Mouse (Mus musculus) heart, embryonic 13.5 days (tissue): ENCODE measurements around the gene Ccdc170. TPM values are rescaled to one million over a fixed set of nuclear protein-coding genes. Genes with fewer than 3 reads are reported as not detected.

Experiments
- ATAC-seq: fragments of 200-750 bp; cut with Nextera tagmentation; 2 replicates; pipeline ENCODE4 v1.8.0; 2017; ENCODE audit warnings: moderate TSS enrichment; ENCODE audit not compliant: insufficient number of reproducible peaks, low FRiP score, low TSS enrichment; ENCODE audit errors: extremely low read depth
- H3K27ac ChIP-seq: fragments of 300-500 bp; sonication (generic); replicated peaks from 2 replicates; pipeline ENCODE4 v1.5.1; 2015; ENCODE audit warnings: moderate library complexity, mild to moderate bottlenecking, inconsistent platforms
- H3K27me3 ChIP-seq: fragments of 300-500 bp; sonication (generic); replicated peaks from 2 replicates; pipeline ENCODE4 v1.6.1; 2015; ENCODE audit warnings: mild to moderate bottlenecking, inconsistent platforms
- H3K36me3 ChIP-seq: fragments of 300-500 bp; sonication (generic); 2 replicates; pipeline ENCODE4 v1.6.1; 2015; ENCODE audit warnings: mild to moderate bottlenecking, inconsistent platforms
- H3K4me1 ChIP-seq: fragments of 300-500 bp; sonication (generic); 2 replicates; pipeline ENCODE4 v1.6.1; 2015; ENCODE audit warnings: inconsistent platforms
- H3K4me2 ChIP-seq: fragments of 300-500 bp; sonication (generic); 2 replicates; pipeline ENCODE4 v1.6.1; 2015; ENCODE audit warnings: inconsistent platforms, mild to moderate bottlenecking, moderate library complexity
- H3K4me3 ChIP-seq: fragments of 300-500 bp; sonication (generic); 2 replicates; pipeline ENCODE4 v1.5.1; 2015; ENCODE audit warnings: moderate library complexity, mild to moderate bottlenecking, inconsistent platforms
- H3K9ac ChIP-seq: fragments of 300-500 bp; sonication (generic); 2 replicates; pipeline ENCODE4 v1.6.1; 2015; ENCODE audit warnings: inconsistent platforms, mild to moderate bottlenecking, moderate library complexity
- H3K9me3 ChIP-seq: fragments of 300-500 bp; sonication (generic); 2 replicates; pipeline ENCODE4 v1.6.1; 2016; ENCODE audit warnings: inconsistent platforms
- WGBS: fragments of 180-500 bp; shearing (Covaris S2); methylation state at CpG from one replicate; pipeline ENCODE4 v1.1.7; 2015; ENCODE audit warnings: mixed read lengths; 5-methylcytosine and 5-hydroxymethylcytosine counted together
- polyA plus RNA-seq: library from polyadenylated mRNA; unstranded; fragments of >200 nt; fragmentation: Nextera tagmentation; extraction: Ambion mirVana; gene quantifications from 2 replicates; pipeline ENCODE4 v1.2.1, GENCODE M21; 2015

The Ccdc170 gene
- polyA plus RNA-seq, 1 experiment from 2014 or later: not detected

DNA sequence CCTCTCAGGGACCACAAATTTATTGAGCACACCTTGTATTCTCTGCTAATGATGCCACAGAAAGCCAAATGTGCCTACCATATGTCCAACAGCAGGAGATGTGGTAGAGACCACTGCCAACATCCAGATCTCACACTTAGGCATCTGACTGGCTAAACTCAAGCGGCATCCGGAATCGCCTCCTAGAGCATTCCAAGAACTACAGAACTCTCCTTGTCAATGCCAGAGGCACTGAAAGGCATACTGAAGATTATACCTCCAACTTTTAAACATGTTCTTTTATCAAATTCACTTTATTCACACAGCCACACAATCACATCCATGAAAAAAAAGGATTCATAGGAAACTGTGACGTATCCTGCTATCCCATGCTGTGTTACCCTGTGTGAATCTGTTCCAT is 88.5 kb downstream of the Ccdc170 start:
- no peaks in the 10 kb centered on the region for H3K9me3 ChIP-seq
- no peak overlapping the region for H3K4me2 ChIP-seq
- 83% methylated on average over 4 of the region's 4 CpGs for WGBS
- no peak for ATAC-seq
- H3K4me3 ChIP-seq: no peak overlapping the region
- no peak overlapping the region for H3K27ac ChIP-seq
- H3K9ac ChIP-seq: no peak overlapping the region
- H3K36me3 ChIP-seq: no peaks in the 10 kb centered on the region
- H3K27me3 ChIP-seq: no peaks in the 10 kb centered on the region
- H3K4me1 ChIP-seq: no peaks in the 10 kb centered on the region

DNA sequence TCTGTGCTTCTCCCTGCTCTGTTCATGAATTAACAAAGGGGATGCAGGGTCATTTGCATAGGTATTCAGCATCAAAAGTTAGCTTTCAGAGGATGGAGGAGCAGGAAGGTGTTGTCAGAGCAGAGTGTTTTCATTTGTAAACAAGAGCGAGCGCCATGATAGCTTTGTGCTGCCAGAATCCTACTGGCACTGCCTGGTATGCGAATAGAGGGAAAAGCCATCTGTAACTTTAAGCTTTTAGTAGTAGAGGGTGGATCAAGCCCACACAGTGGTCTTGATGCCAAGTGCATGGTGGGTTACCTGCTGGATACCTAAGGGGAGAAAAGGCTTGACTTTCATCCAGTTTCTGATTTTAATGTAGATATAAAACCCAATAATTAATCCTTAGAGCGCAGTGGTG is 89.0 kb downstream of the Ccdc170 start:
- Histone ChIP-seq H3K27ac (no peak overlapping the region), H3K27me3 (no peaks in the 10 kb centered on the region), H3K4me3 (no peak overlapping the region), H3K4me2 (no peak overlapping the region), H3K9me3 (no peaks in the 10 kb centered on the region), H3K36me3 (no peaks in the 10 kb centered on the region), H3K9ac (no peak overlapping the region), H3K4me1 (no peaks in the 10 kb centered on the region)
- no peak for ATAC-seq
- WGBS: 74% methylated on average over 4 of the region's 4 CpGs

DNA sequence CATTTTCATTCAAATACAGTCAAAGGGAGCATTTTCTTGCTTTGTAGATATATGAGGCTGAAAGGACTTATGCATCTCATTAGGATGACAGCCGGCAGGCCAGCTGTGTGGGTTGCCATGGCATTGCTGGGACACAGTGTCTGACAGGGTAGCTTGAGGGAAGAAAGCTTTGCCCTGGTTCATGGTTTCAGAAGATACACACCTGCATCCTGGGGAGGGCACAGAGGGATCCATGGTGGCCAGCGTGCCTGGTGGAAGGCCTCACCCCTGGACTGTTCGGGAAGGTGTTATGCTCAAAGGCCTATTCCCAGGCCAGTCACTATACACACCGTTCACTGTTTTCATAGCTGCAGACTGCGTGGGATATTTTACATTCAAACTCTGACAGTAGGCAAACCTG is 99.6 kb downstream of the Ccdc170 start:
- Histone ChIP-seq H3K9me3 (no peaks in the 10 kb centered on the region), H3K4me2 (no peak overlapping the region), H3K4me1 (no peaks in the 10 kb centered on the region), H3K9ac (no peak overlapping the region), H3K27me3 (no peaks in the 10 kb centered on the region), H3K4me3 (no peak overlapping the region), H3K27ac (no peak overlapping the region), H3K36me3 (no peaks in the 10 kb centered on the region)
- WGBS: 81% methylated on average over 5 of the region's 5 CpGs
- no peak for ATAC-seq

DNA sequence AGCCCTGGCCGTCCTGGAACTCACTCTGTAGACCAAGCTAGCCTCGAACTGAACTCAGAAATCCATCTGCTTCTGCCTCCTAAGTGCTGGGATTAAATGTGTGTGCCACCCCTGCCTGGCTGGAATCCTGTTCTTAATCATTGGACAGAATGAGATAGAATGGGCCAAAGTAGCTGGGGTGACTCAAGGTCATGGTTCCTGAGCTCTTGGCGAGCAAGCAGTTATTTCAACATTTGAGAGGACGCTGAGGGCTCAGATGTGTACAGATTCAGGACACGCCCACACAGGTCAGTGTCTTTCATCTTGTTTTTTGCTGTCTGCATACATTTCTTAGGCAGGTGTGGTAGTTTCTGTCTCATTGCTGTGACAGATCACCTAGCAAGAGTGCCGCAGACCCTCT is 104.4 kb downstream of the Ccdc170 start:
- Histone ChIP-seq H3K4me1 (no peaks in the 10 kb centered on the region), H3K9me3 (no peaks in the 10 kb centered on the region), H3K27me3 (no peaks in the 10 kb centered on the region), H3K4me2 (no peak overlapping the region), H3K27ac (no peak overlapping the region), H3K4me3 (no peak overlapping the region), H3K9ac (no peak overlapping the region), H3K36me3 (no peaks in the 10 kb centered on the region)
- no peak for ATAC-seq
- WGBS: 79% methylated on average over 6 of the region's 6 CpGs

DNA sequence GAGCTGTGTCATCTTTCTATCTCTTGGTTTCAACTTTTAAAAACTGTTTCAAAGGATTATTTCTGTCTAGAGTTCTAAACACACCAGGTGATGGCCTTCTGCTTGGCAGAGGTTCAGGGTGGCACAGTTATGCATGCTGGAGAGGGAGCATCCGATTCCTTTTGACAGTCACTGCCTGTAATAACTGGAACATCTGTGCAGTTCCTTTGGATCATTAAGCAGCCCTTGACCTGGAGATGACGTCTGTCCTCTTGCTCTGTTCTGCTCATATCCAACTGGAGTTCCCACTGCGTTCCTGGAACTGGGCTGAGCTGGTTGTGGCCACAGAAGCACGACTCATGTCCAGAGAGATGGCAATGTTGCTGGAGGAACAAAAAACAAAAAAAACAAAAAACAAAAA is 107.3 kb downstream of the Ccdc170 start:
- Histone ChIP-seq H3K4me3 (no peak overlapping the region), H3K4me2 (no peak overlapping the region), H3K4me1 (no peaks in the 10 kb centered on the region), H3K9ac (no peak overlapping the region), H3K27ac (no peak overlapping the region), H3K36me3 (no peaks in the 10 kb centered on the region), H3K27me3 (no peaks in the 10 kb centered on the region), H3K9me3 (no peaks in the 10 kb centered on the region)
- no peak for ATAC-seq
- WGBS: 82% methylated on average over 4 of the region's 4 CpGs

DNA sequence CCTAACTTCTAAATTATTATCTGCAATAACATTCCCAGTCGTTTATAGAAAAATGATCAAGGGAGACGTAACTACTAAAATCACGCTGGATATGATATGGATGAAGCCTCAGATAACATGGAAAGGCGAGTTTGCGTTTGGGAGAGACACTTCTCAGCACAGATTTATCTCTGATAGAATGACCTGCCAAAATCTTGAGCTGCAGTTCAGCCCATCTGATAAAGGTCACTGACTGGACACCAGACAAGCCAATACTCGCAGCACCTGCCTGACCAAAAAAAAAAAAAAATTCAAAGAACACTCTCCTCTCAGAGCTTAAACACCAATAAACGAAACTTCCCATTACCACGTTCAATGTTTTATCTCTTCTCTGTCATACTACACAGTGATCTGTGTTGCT is 108.7 kb downstream of the Ccdc170 start:
- H3K27ac ChIP-seq: no peak overlapping the region
- ATAC-seq: no peak
- no peaks in the 10 kb centered on the region for H3K4me1 ChIP-seq
- H3K36me3 ChIP-seq: no peaks in the 10 kb centered on the region
- H3K4me3 ChIP-seq: no peak overlapping the region
- no peak overlapping the region for H3K9ac ChIP-seq
- WGBS: 65% methylated on average over 8 of the region's 8 CpGs
- H3K9me3 ChIP-seq: no peaks in the 10 kb centered on the region
- H3K4me2 ChIP-seq: no peak overlapping the region
- H3K27me3 ChIP-seq: no peaks in the 10 kb centered on the region

DNA sequence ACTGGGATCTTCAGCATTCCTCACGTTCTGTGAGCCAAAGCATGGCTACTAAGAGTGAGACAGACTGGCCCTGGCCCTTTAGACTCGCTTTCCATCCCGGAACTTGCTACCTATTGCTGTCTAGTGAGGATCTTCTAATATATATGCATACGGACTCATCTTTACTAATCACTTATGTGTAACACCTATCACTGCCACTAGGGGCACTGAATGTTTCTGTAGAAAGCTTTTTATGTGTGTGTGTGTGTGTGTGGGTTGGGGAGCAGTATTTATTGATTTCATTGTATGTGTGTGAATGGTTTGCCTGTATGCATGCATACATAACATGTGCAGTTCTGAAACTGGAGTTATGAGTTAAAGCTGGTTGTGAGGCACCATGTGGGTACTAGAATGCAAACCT is 111.5 kb downstream of the Ccdc170 start:
- Histone ChIP-seq H3K27ac (no peak overlapping the region), H3K4me2 (no peak overlapping the region), H3K9ac (no peak overlapping the region), H3K27me3 (no peaks in the 10 kb centered on the region), H3K9me3 (no peaks in the 10 kb centered on the region), H3K4me1 (no peaks in the 10 kb centered on the region), H3K36me3 (no peaks in the 10 kb centered on the region), H3K4me3 (no peak overlapping the region)
- no peak for ATAC-seq
- 62% methylated on average over 4 of the region's 4 CpGs for WGBS

DNA sequence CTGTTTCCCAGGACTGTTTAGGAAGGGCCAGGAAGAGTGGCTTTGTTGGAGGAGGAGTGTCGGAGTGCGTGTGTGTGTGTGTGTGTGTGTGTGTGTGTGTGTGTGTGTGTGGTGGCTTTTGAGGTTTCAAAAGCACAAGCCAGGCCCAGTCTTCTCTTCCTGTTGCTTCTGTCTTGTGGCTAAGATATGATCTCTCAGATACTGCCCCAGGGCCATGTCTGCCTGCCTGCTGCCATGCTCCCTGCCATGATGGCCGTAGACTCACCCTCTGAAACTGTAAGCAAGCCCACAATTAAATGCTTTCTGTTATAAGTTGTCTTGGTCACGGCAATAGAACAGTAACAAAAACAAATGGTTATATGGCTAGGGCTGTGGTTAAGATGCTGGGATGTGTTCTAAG is 114.9 kb downstream of the Ccdc170 start:
- no peak overlapping the region for H3K27ac ChIP-seq
- 87% methylated on average over 4 of the region's 4 CpGs for WGBS
- H3K27me3 ChIP-seq: no peaks in the 10 kb centered on the region
- H3K9ac ChIP-seq: no peak overlapping the region
- H3K9me3 ChIP-seq: no peaks in the 10 kb centered on the region
- H3K4me3 ChIP-seq: no peak overlapping the region
- H3K36me3 ChIP-seq: no peaks in the 10 kb centered on the region
- H3K4me2 ChIP-seq: no peak overlapping the region
- no peaks in the 10 kb centered on the region for H3K4me1 ChIP-seq
- ATAC-seq: no peak

DNA sequence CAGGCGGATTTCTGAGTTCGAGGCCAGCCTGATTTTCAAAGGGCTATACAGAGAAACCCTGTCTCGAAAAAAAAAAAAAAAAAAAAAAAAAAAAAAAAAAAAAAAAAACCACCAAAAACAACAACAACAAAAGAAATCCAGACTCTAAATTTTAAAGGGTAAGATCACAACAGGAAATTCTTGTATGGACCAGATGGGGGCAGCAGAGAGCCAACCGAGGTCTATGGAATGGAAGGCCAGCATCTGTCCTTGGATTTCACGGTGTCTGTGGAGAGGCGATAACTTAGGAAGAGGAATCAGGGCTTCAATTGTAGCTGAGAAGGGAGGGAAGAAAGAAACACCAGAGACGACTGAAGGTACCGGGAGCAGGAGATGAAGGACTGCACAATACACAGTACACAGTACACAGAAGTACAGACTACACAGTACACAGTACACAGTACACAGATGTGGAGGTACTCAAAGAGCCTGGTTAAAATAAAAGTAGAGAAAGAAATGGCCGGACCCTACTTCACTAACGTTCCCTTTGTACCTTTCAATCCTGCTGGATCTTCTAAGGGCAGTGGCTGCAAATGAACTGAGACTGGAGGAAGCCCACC is 116.0 kb downstream of the Ccdc170 start:
- no peaks in the 10 kb centered on the region for H3K36me3 ChIP-seq
- ATAC-seq: no peak
- H3K4me3 ChIP-seq: no peak overlapping the region
- H3K9me3 ChIP-seq: no peaks in the 10 kb centered on the region
- 57% methylated on average over 10 of the region's 10 CpGs for WGBS
- H3K27me3 ChIP-seq: no peaks in the 10 kb centered on the region
- H3K4me2 ChIP-seq: no peak overlapping the region
- no peak overlapping the region for H3K27ac ChIP-seq
- no peak overlapping the region for H3K9ac ChIP-seq
- no peaks in the 10 kb centered on the region for H3K4me1 ChIP-seq

DNA sequence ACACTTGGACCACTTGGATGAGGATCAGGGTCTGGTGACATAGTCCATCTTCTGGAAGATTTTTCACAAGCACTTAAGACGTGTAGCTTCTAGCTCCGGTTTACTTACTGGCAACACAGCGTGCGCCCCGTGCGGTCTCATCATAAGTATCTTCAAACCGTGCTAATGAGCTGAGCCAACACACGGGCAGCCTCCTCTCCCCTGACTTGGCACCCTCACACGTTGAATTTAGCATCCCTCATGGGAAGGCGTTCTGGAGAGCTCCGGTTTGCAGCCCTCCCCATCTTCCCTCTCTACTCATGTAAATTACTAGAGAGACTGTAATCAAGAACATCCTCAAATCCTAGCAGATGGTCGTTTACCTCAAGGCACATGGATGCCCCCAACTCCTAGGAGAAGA is 116.6 kb downstream of the Ccdc170 start:
- Histone ChIP-seq H3K27me3 (no peaks in the 10 kb centered on the region), H3K9ac (no peak overlapping the region), H3K27ac (no peak overlapping the region), H3K4me1 (no peaks in the 10 kb centered on the region), H3K4me2 (no peak overlapping the region), H3K36me3 (no peaks in the 10 kb centered on the region), H3K9me3 (no peaks in the 10 kb centered on the region), H3K4me3 (no peak overlapping the region)
- WGBS: 77% methylated on average over 12 of the region's 12 CpGs
- ATAC-seq: no peak

DNA sequence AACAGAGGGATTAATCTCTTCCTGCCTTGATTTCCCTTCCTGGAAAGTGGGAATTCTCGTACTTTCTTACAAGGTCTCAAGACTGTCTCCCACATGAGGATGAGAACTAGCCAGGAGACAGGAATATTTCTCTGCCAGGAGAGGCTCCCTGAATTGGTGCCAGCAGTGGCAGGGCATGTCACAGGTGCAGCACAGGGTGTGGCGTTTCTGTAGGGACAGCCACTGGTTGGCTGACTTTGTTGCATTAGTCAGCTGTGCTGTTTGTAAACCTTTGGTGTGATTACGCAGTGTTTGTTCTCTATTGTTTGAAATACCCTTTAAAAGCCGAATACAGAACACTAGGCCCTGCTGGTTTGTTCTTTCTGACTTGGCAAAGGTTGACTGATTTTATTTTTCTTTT is 117.3 kb downstream of the Ccdc170 start:
- no peak overlapping the region for H3K27ac ChIP-seq

DNA sequence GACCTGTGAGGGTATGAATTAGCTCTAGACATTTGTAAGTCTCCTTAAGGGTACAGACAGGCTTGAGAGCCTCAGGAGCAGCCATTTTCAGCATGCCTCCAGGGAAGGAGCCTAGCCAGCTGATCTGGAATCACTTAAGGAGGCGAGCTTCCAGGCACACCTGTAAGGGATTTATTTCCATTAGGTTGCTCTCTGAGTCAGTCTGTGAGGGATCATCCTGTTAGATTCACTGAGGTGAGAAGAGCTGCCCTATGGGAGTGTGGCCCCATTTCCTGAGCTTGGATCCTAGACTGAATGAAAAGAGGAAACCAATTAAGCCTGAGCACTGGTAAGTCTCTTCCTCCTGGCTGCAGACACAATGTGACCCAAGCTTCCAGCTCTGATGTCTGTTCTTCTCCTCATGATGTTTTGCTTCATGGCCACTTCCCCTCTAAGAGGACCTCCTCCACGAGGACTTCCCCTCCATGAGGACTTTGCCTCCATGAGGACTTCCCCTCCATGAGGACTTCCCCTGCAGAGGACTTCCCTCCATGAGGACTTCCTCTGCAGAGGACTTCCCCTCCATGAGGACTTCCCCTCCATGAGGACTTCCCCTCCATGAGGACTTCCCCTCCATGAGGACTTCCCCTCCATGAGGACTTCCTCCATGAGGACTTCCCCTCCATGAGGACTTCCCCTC is 118.6 kb downstream of the Ccdc170 start:
- Histone ChIP-seq H3K9ac (no peak overlapping the region), H3K4me1 (no peaks in the 10 kb centered on the region), H3K9me3 (no peaks in the 10 kb centered on the region), H3K27ac (no peak overlapping the region), H3K36me3 (no peaks in the 10 kb centered on the region), H3K27me3 (no peaks in the 10 kb centered on the region), H3K4me2 (no peak overlapping the region), H3K4me3 (no peak overlapping the region)
- no peak for ATAC-seq
- WGBS: 44% methylated on average over 2 of the region's 2 CpGs

More for the DNA sequence above, 117.3 kb downstream of the Ccdc170 start:
- Histone ChIP-seq H3K4me2 (no peak overlapping the region), H3K36me3 (no peaks in the 10 kb centered on the region), H3K4me3 (no peak overlapping the region), H3K9me3 (no peaks in the 10 kb centered on the region), H3K27me3 (no peaks in the 10 kb centered on the region), H3K4me1 (no peaks in the 10 kb centered on the region), H3K9ac (no peak overlapping the region)
- 73% methylated on average over 4 of the region's 4 CpGs for WGBS
- no peak for ATAC-seq
